Mouse (Mus musculus) adrenal gland, adult (tissue): ENCODE results near the gene Zfp62.
"Not testable (repeated sequence)": the region's sequence is repeated elsewhere in the genome, so short reads cannot be mapped to it uniquely, and the experiment has no call there.

Experiments
- DNase-seq, 2 experiments: peaks; one replicate each; pipeline ENCODE4 v3.0.0; 2022 to 2023; ENCODE audit warnings: low spot score in 1 of 2; ENCODE audit not compliant: inconsistent age in 2 of 2

Zfp62 gene

DNA sequence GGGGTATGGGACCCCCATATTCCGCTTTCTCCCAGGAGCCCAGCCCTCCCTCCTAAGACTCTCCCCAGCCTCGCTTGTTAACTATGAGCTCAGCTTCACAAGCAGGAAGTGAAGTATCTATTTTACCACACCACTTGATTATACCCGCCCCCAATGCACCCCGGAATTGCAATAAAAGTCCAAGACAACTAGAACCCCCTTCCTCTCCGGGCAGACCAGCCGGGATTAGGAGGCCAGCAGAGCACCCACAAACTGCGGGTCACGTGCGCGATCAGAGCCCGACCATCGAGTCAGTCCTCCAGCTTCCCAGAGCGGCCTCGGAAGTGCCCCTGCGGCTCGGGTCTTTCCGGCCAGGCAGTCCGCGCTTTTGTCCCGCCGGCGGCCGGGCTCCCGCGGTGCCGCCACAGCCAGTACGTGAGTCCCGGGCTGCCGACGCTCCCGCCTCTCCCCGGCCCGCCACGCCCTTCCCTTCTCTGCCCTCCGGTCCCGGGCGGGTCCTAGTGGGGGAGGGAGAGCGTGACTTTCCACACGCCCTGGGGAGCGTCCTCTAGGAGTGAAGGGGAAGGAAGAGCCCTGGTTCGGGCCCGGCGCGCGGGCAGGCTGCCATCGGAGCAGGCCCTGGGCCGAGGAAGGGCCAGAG, at the start of gene Zfp62:
Gene Zfp62, plus strand, starts transcription at position 164 of the 640 bp plus-strand sequence.
- peak; percentile 96 to 98 for DNase-seq

DNA sequence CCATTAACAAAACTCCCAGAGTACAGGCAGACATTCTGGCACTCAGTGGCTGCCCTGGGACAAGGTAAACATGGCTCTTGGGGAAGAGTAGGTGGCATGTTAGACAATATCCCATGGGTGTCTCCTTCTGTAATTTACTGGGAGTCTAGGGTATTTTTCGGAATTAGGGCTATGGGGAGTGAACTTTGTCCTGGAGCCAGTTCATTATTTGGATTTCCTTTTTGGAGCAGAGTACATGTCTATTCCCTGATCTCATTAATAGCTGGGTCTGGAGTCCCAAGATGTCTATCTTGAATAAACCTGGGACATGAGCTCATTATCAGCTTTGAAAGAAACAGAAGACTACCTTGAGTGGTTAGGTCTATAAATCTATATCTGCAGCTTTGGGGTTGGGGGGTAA, 49.0 kb upstream of the Zfp62 start, which contains the start of gene Olfr1394:
Gene Olfr1394, plus strand, starts transcription at position 301 of the 400 bp plus-strand sequence.
- DNase-seq: no peak

DNA sequence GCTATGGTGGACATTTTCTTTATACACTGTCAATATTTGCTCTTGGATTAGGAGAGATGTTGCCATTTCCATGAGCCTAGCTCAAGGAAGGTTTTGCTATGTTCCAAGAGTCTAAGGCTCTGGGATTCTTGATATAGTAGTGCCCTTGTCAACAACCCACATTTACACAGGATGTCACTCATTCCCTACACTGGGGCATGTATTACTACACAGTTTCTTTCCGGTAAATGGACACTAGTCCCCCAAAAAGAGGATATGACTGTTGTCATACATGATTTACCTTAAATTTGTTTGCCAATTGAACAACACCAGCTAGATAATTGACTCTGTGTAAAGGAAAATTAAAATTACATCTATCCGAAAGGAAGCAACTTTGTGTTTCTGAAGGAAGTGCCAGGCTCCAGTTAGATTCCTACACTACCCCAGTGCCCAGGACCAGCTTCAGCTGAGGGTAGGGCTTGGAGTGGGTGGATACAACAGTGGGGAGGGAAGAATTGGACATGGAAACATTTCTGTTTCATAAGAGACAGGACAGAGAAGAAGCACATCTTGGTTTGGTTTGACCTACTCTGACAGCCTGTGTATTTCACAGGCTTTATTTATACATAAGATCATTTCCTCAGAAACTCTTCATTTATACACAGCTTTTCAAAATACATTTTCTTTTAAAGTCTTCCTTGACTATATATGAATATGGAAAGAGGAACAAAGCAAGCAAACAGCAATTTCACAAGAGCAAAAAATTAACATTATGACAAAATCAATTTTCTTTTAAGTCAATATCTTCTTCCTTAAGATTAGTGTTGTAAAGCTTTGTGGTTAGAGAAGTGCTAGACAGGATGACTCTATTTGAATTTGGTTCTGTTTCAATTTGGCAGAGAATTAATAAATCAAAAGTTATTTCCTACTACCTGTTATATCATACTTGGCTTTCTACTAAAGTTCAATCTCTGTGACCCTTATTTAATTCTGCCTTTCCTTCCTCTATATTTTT, 46.0 kb upstream of the Zfp62 start:
- DNase-seq: no peak

DNA sequence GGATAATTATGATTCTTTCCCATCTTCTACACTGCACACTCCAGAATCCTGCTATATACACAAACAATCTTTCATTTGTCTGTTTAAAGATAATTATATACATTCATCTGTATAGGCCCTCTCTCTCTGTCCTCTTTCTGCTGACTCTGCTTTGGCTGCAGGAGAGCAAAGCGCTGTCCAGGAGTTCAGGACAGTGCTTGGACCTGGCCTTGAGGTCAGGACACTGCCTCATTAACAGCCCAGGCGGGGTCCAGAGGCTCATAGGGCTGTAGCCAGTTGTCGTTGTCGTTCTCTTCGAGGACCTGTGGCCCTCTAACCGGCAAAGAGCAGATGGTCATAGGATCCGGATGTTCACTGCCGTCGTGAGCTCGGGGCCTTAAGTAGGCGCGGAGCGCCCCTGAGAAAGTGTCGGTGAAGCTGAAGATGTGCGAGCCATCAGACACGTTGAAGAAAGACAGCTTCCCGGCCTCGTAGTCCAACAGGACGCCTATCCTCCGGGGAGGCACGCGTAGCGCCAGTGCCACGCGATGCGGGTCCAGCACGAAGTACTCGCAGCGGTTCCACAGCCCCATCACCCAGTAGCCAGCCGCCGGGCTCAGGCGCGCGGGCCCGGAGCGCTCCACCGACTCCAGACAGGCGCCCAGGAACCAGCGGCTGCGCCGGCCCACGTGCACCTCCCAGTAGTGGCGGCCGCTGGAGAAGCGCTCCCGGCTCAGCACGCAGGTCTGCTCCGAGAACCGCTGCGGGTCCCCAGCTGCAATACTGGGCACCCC, 34.1 kb upstream of the Zfp62 start:
- peak in 1 of 2 experiments; percentile 9 for DNase-seq

DNA sequence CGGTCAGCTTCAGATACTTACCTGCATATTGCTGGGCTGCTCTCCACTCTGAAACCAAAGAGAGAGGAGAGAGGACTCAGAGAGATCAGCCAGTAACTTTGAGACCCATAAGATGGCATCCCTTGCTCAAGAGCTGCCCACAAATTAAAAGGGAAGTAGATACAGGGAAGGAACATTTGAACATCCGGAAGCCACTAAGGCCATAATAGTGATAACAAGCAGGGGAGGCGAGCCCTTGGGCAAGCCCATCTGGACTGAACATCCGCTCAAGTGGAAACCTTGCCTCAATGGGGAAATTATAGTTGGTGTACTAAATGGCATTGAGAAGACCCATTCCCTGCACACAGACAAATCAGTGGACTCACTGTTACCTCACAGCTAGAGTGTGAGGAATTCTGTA, 32.5 kb upstream of the Zfp62 start:
- DNase-seq: no peak

DNA sequence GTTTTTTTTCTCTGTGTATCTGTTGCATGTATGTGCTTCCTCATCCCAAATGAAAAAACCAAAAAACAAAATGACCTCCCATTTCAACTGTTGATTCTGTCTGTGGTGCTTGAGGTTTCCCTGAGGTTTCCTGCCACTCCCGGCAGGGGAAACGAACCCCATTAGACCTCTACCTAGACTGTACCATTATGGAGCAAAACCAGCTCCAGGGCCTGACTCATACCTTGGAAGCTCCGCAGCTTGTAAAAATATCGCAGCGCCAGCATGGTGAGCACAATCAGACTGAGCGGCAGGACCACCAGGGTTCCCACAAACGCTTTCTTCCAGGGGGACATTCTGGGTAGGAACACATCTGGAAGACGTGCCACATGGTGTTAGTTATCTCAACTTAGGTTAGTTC, 27.7 kb upstream of the Zfp62 start:
- no peak for DNase-seq

DNA sequence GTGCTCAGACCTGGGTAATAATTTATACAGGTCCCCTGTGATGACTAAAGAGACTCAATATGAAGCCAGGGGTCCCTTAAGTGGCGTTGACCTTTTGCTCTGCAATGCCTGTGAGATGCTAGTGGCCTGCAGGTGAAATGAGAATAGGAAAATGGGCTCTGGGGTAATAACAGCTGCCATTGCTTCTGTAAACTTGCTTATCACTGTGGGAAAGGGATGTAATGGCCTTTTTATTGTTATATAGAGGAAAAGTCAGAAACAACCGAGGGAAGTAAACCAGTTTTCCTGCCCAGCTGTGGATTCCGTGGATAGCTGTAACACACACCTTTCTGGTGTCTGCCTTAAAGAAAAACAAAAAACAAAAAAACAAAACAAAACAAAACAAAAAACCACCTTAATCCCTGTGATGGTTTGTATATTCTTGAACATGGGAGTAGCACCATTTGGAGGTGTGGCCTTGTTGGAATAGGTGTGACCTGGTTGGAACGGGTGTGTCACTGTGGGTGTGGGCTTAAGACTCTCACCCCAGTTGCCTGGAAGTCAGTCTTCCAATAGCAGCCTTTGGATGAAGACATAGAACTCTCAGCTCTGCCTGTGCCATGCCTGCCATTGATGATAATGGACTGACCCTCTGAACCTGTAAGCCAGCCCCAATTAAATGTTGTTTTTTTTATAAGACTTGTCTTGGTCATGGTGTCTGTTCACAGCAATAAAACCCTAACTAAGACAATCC, 26.9 kb upstream of the Zfp62 start:
- not testable (repeated sequence) for DNase-seq

DNA sequence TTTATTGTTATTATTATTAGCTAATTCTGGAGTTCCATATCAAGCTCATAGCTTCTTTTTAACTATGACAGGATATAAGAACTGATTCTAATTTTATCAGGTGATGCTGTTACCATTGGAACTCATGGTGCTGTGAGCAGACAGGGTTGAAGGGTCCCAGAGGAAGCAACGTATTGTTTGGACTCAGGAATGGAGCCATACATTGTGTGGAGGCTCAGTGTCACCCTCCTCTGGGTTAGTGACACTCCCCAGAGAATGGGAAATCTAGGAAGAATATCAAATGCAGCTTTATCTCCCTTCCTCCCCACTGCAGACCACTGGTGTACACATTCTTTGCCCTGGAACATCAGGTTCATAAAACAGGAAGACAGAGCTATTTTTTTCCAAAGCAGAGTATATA, 19.9 kb upstream of the Zfp62 start:
- DNase-seq: no peak

DNA sequence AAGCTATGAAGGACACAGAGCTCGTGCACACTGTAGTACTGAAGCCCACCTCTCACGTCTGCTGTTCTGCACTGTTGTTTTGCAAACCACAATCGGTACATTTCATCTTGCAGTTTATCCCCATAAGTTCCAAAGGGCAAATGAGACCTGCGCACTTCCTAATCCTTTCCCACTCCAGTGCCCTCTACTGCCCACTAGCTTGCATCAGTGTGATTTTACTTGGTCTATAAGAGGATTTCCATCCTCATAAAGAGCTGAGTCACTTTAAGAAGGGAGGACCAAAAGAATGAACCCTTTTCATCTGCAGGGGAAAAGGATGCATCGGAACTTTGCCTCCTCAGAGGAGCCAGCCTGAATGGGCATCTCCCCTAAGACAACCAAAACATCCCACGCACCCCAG, 16.6 kb upstream of the Zfp62 start:
- no peak for DNase-seq

DNA sequence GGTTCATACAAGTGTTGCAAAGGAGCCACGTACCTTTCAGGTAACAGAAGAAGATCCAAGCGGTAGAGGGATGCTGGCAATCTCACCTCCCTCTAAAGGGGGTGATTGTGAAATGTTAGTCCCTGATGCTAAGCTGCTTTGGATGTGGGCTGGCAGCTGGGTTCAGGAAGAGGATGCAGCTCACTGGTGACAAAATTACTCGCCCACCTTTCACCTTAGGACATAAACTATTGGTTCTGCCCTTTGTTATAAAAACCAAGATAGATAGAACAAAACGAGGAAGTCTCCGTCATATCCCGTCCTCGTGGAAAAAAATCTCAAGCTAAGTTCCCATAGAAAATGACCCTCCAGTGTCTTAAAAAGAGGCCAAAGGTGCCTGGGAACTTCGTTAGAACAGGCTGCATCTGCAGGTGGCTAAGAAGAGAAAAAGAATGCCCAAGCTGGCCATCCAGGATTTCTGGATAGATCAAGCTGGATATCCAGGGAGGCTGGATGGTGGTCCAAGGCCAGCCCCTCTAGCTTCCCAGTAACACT, 16.1 kb upstream of the Zfp62 start, which contains the start of gene Btnl9:
Gene Btnl9, minus strand, starts transcription at position 205 of the 534 bp plus-strand sequence.
- DNase-seq: peak; percentile 11 to 52

DNA sequence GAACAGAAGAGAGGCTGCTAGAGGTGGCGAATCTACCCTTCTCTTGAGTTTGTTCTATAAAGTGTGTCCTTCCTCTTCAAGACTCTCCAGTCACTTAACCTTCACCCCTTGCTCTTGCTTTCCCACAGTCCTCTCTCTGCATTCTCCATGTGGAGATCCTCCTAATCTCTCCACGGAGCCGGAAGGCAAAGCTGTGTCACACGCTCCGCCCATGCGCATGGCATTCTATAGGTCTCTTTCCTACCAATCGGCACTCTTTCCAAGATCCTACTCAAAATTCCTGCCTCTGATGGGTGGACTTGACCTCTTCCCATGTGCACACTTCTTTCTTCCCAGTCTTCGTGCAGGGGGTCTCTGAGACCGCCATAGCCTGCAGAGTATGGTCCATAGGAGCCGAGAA, 15.4 kb upstream of the Zfp62 start:
- DNase-seq: no peak

DNA sequence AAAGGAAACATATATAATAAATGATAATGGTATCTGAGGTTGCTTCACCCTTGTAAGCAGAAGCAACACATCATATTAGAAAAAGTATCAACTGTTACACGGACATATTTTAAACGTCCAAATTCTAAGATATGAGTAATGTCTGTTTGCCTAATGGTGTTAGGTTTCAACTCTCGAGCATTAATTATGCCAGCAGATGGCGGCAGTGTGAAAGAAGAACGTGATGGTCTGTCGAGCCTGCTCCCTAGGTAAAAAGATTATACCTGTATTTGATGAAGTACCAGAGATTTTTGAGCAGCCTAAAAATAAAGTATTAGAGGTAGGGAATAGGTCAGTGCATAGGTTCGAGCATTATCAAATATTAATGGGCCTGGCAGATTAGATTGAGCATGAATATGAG, 13.4 kb upstream of the Zfp62 start:
- peak; percentile 52 to 84 for DNase-seq

DNA sequence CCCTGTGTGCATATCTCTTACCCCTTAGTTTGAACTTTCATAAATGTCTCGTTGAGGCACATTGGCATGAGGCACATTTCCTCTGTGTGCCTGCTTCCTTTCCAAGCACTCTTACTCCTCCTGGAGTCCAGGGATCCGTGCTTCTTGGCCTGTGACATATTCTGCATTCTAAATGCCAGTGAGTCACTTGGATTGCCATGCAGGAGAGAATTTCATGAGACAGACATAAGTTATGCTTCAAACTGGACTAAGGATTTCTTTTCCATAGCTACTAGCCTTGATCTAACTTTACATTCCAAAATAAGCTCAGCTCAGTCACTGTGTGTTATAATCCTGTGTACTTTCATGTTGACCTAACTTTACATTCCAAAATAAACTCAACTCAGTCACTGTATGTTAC, 12.0 kb upstream of the Zfp62 start:
- DNase-seq: peak in 1 of 2 experiments; percentile 13

DNA sequence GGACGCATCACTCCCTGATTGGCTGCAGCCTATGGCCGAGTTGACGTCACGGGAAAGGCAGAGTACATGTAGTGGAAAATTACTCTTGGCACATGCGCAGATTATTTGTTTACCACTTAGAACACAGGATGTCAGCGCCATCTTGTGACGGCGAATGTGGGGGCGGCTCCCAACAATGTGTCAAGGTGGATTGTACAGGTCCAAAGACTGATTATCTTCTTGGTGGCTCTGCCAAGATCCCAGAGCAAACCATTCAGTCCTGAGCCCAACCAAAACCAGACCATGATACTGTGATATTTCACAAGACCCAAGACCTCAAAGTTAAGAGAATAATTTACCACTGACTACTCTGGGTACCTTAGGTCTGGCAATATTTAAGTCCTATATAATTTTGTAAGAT, 8.3 kb upstream of the Zfp62 start:
- DNase-seq: not testable (repeated sequence)

DNA sequence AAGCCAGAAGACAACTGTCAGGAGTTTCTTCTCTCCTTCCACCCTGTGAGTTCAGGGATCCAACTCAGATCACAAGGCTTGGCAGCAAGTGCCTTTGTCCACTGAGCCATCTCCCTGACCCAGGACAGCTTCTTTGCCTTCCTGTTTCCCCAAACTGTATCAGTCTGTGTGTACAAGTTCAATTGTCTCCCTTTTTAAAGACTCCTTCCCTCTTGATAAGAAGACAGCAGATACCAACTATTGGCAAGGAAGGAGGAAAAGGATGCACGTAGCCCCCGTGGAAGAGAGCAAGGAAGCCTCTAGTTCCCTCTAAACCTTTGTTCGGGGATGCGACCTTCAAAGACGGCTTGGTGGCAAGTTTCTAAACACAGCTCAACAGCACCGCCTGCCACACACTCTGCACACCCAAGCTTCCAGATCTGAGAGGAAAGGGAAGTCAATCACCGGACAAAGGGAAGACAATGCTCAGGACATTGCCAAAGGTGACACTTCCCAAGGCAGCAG, 7.2 kb upstream of the Zfp62 start:
- peak; percentile 36 to 70 for DNase-seq

DNA sequence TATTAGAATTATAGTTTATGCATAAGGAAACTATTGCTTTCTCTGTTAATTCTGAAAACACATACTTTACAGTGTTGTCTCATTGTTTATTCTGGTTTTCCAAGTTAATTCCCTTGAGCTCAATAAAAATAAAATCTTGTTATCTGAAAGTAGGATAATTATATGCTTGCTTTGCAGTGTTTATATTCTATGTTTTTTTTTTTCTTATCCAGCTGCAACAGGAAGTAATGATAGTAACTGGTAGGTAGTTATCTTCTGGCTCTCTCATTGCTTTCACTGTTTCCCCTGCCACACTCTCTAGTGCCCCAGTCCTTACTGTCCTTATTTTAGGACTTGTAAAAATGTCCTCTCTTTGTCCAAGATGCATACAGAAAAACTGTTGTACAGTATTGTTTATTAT, 2.4 kb upstream of the Zfp62 start:
- no peak for DNase-seq

DNA sequence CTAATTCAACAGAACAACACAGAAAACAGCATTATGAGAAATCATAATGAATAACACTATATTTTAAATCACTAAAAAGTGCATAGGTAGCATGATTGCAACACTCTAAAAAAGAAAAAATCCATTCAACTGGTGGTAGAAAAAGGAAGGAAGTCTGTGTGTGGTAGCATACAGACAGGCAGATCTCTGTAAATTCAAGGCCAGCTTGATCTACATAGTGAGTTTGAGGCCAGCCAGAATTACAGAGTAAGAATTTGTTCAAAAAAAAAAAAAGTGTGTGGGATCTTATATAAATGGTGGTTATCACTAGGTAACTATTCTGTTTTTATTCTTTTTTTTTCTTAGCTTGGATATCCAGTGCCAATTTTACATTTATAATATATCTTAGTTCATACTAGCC, 1.9 kb upstream of the Zfp62 start:
- no peak for DNase-seq

DNA sequence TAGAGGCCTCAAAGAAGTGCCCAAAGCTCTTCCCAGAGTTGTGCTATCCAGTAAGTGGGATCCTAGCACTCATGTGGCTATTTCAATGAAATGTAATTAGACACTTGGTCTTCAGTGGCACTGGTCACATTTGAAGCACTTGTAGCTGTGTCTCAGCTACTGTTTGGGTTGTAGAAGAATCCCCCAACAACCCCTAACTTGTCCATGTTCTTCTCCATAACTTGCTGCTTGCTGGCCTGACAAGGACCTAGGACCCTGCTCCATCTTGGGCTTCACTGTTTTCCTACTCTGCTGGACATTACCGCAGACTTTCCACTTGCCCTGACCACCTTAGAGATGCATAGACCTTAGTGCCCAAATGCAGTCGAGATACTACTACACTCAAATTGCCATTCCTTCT, 1.0 kb upstream of the Zfp62 start:
- DNase-seq: peak in 1 of 2 experiments; percentile 46

DNA sequence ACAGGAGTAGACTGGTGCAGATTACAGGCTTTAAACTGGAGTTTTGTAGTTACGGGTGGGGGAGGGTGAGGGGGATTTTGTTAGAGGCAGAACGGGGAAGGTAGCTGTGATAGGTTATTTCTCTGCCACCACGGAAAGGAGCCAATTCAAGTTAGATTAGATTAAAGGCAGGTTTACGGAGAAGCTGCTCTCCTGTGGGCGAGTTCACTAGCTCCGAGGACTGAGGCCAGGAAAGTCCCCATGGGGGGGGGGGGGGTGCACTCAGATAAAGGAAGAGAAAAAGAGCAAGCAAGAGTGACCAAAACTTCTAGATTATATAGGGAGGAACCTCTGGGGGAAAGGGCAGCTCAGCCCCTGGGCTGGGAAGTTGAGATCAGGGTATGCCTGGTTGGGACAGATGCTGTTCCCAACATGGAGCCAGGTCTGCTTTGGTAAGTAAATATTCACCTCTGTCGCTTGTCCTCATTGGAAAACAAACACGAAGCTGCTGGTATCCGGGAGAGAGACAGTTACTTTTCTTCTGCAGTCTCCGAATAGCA, 500 bp upstream of the Zfp62 start:
- DNase-seq: peak in 1 of 2 experiments; percentile 41
